Mouse (Mus musculus) cerebellum, postnatal 14 days (tissue): ENCODE data around the gene Diaph3.

ENCODE experiments used
- DNase-seq, 2 experiments: peaks; one replicate each; pipeline ENCODE4 v3.0.0; 2021; ENCODE audit warnings: mixed read lengths in 2 of 2

The Diaph3 gene

GRCm38 (mm10) chr14:87079725-87080124 is 61.3 kb downstream of the Diaph3 start:
- no peak for DNase-seq

DNA sequence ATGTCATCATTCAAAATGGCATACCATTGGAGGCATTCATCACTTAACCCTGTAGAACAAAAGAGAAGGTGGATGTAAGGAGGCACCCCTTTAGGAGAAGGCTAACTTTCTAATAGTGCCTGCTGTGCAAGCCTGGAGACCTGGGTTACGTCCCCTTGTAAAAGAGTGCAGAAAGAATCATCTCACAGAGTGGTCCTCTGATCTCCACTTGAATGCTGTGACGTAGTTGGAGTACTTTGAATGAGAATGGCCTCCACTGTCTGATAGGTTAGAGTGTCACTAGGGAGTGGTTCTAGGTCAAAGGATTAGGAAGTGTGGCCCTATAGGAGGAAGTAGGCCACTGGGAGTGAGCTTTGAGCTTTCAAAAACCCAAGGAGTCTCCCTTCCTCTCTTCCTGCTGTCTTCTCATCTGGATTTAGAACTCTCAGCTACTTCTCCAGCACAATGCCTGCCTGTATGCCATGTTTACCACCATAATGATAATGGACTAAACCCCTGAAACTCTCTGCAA is 66.0 kb downstream of the Diaph3 start:
- DNase-seq = no peak

GRCm38 (mm10) chr14:87064281-87064680 is 76.8 kb downstream of the Diaph3 start:
- no peak for DNase-seq

GRCm38 (mm10) chr14:87056169-87056568 is 84.9 kb downstream of the Diaph3 start:
- DNase-seq = no peak

GRCm38 (mm10) chr14:87051187-87051586 is 89.8 kb downstream of the Diaph3 start:
- no peak for DNase-seq

GRCm38 (mm10) chr14:87044401-87044806 is 96.6 kb downstream of the Diaph3 start:
- no peak for DNase-seq

DNA sequence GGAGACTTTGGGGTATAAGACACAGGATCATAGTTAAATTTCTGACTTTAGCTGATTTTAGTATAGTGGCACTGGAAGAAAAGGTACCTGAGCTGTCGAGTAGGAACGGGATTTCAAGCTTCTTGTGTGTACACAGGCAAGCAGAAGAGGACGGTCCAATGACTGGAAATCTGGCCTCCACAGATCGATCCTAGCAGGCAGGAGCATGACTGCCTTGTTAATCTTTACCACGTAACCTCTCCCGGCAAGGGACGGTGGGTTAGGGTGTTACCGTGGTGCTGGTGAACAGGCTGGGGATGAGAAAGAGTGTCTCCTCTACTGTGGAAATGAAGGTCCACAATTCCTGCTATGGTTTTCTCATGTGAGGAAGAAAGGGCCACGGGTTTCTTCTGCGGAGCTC is 120.8 kb downstream of the Diaph3 start:
- peak in 1 of 2 experiments; percentile 12 for DNase-seq

DNA sequence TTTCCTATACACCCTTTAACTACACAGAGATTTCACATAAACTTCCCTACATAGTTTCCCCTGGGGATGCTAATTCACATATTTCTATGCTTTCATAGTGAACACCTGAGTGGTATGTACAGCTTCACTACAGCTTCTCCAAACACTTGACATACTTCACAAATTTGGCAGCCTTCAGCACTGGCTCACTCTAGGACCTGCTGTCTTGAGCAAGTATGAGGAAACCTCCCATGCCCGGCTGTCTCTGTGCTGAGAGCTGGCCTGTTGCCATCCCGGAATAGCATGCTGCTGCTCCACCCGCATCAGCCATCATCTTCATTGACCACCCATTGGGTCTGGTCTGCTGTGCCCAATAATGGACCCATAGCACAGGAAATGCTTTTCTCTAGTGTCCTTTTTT is 121.3 kb downstream of the Diaph3 start:
- peak; percentile 88 to 89 for DNase-seq

DNA sequence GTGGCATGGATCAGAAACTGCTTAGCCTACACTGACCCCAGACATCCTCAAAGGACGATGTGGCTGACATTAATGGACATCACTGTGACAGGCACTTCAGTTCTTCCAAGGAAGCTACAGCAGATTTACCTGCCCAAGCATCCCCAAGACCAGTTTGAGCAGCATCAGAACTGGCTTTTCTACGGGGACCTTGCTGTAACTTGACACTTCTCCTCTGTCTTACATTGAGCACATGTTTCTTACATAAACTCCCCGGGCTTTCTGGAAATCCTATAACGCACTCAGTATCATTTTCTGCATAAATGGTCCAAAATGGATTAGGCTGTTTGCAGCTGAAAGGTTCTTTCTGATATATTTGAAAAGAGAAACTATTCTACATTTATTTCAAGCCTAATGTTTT is 143.7 kb downstream of the Diaph3 start:
- no peak for DNase-seq

GRCm38 (mm10) chr14:86951169-86951568 is 189.9 kb downstream of the Diaph3 start:
- DNase-seq = no peak

GRCm38 (mm10) chr14:86937953-86938352 is 203.1 kb downstream of the Diaph3 start:
- DNase-seq = no peak

DNA sequence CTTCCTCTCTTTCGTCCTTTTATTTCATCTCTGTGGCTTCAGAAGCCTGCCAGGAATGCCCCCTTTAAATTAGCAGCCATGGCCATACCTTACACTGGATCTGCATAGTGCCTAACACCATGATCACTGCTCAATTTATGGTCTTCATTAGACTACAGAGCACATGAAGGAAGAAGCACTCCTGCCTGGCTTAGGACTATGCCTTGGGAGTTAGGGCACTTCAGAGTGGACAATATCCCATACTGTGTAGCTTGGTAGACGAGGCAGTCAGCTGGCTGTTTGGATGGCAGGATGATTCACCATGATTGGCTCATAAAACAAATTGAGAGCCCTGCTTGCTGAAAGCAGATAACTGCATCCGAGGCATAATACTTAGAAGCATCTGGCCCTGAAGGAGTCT is 204.6 kb downstream of the Diaph3 start:
- no peak for DNase-seq

DNA sequence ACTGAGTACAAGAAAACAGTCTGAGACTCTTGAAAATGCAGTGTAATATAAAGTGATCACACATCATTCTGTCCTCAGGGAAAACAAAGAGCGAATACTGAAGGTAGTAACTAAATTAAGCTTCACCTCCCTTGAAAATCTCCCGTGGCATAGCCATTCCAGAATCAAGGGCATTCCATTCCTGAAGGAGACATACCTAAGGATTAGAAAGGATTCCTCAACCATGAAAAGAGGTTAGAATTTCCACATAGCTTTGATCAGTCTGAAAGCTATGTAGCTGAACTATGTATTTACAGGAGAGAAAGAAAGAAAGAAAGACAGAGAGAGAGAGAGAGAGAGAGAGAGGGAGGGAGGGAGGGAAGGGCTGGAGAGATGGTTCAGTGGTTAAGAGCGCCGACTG is 210.3 kb downstream of the Diaph3 start:
- no peak for DNase-seq

DNA sequence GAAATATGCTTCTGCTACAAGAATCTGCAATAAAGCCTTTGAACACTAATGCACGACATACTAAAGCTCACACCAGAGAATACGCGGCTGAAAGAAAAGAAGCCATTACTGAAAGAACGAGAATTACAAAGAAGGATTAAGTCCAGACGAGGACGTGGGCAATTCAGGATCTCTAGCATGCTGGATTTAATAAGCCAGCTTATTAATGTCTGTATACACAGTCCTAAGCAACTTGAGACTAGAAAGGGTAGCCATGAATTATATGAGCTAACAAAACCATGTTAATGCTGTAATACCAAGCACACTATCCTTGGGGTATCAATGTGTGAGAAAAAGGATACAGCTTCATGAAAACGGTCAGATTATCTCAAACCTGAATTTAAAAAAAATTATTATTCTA is 214.2 kb downstream of the Diaph3 start:
- DNase-seq = no peak

- peak; percentile 20 to 24 for DNase-seq
Observed at GRCm38 (mm10) chr14:86898898-86899297, 242.1 kb downstream of the Diaph3 start.

- no peak for DNase-seq
Observed at GRCm38 (mm10) chr14:86889070-86889804, 251.8 kb downstream of the Diaph3 start.

DNA sequence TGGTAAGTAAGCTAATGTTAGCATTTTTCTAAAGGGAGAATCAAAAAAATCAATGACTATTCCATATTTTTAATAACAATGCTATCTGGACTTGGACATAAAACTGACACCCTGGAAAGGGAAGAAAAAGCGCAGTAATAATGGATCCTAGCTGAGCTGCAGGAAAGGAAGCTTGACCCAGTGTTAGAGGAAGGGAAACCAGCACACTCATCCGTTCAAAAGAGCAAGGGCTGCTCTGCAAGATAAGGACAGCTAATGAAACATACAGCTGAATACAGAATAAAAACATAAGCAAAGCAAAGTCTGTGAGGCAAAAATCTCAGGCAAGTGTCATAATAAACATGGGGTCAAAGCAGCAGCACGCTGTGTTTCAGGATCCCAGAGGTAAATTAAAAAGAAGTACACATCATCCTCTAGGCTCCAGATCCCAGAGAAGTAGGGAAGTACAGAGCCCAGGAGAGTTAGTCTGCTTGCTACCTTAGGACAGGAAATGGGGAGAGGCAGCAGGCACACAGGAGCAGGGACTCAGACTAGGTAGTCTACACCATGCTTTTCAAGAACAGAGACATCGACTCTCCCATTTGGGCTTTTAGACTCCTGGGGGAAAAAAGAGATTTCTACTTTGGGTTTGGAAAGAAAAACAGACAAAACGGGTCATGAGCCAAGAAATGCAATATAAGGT is 255.5 kb downstream of the Diaph3 start:
- no peak for DNase-seq

GRCm38 (mm10) chr14:86869536-86869935 is 271.5 kb downstream of the Diaph3 start:
- peak; percentile 84 to 89 for DNase-seq

- DNase-seq = peak; percentile 7 to 24
Observed at GRCm38 (mm10) chr14:86867143-86867542, 273.9 kb downstream of the Diaph3 start.

GRCm38 (mm10) chr14:86864053-86864452 is 277.0 kb downstream of the Diaph3 start:
- DNase-seq = no peak

DNA sequence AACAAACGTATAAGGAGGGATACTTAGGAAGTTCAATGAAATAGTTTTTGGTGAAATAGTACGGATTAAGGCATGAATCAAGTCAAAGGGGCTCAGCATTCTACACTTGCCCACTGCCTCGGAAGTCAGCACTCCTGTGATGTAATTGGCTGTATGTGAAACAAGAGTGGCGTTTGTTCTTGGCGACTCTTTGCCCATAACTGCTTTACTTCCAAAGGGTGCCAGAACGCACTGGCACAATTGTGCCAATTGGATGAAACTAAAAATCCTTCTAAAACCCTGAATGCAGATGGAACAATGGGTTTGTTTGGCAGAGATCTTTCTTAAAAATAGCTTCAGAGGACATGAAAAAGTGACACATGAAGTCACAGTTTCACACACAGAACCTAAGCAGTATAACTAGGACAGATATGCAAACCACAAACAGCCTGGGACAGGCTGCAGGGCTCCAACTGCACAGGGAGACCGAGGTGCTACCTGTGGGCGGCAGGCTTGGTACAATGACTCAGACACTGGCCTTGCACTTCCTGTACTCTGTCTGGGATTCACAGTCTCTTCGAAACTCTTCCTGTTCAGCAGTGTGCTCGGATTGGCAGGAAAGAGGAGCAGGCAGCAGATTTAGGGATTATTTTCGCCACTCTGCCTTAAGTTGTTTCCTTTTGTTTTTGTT is 279.6 kb downstream of the Diaph3 start:
- DNase-seq = no peak

- no peak for DNase-seq
Observed at GRCm38 (mm10) chr14:86847154-86847810, 293.8 kb downstream of the Diaph3 start.

DNA sequence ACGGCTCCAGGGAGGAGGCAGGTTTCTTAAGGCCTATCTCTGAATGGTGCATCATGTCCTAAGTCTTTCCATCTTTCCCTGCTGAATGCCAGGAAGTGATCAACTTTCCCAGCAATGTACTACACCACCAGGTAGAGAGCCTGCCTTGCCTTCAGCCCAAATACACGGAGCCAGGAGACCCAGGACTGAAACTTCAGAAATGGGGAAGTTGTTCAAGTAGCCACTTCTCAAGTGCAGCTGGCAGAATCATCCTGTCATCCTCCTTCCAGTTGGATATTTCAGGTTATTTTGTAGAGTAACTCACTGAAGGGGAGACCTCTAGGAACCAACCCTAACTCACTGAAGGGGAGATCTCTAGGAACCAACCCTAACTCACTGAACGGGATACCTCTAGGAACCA is 297.0 kb downstream of the Diaph3 start:
- no peak for DNase-seq
